Mouse (Mus musculus): ENCODE measurements around the gene Frmd4b. TPM values are rescaled to one million over a fixed set of nuclear protein-coding genes. Genes with fewer than 3 reads are reported as not detected.

The Frmd4b gene
- polyA plus RNA-seq, 1 experiment, result 0.59 TPM

- H3K4me2 ChIP-seq (ENCODE audit: low read depth), result no peak overlapping the region
- no peaks in the 10 kb centered on the region for H3K79me2 ChIP-seq (ENCODE audit: control insufficient read depth, insufficient read depth)
- H3K4me3 ChIP-seq, result no peak overlapping the region
- no peak overlapping the region for H3ac ChIP-seq (ENCODE audit: control insufficient read depth, insufficient read length)
- TF ChIP-seq MAX (IDR thresholded peaks at IDR 0.05; ENCODE audit: low read depth) (no peak), POLR2A (IDR thresholded peaks at IDR 0.05; ENCODE audit: insufficient read length, low read depth) (no peak), POLR2AphosphoS2 (IDR thresholded peaks at IDR 0.05; ENCODE audit: insufficient read length, low read depth) (no peak), MYOG (IDR thresholded peaks at IDR 0.05; ENCODE audit: control insufficient read depth in 1 of 3, insufficient read depth in 1 of 3, insufficient read length in 2 of 3, low read depth in 2 of 3) (no peak), USF1 (IDR thresholded peaks at IDR 0.05; ENCODE audit: low read depth) (no peak)
- H3K27me3 ChIP-seq (ENCODE audit: control insufficient read depth, insufficient read depth, insufficient read length), result no peaks in the 10 kb centered on the region
- H3K36me3 ChIP-seq (ENCODE audit: control insufficient read depth, insufficient read depth), result no peaks in the 10 kb centered on the region
Measured at GRCm38 (mm10) chr6:97413453-97413852, 203.9 kb downstream of the Frmd4b start.

DNA sequence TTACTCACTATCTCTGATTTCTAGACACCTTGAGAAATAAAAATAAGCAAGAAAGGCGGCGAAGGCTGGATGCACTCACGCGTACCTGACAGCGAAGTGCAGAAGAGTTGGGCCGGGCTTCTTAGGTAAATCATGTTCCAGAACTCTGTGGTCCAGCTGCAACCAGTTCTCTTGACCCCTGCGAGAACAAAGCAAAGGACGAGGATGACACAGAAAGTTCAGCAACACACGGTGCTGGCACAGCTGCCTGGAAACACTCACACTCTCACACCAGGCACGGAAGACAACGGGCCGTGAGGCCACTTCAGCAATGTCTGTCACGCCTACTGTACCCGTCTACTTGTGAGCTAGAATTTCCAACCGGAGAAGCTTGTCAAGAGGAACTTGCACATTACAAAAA, 204.9 kb downstream of the Frmd4b start:
- H3ac ChIP-seq (ENCODE audit: control insufficient read depth, insufficient read length), result no peak overlapping the region
- no peaks in the 10 kb centered on the region for H3K27me3 ChIP-seq (ENCODE audit: control insufficient read depth, insufficient read depth, insufficient read length)
- TF ChIP-seq E2F4 (IDR thresholded peaks at IDR 0.05; ENCODE audit: insufficient read depth), result no peak
- peak in 1 of 3 experiments; percentile 16 for TF ChIP-seq MYOG (IDR thresholded peaks at IDR 0.05; ENCODE audit: control insufficient read depth in 1 of 3, insufficient read depth in 1 of 3, insufficient read length in 2 of 3, low read depth in 2 of 3)
- H3K79me2 ChIP-seq (ENCODE audit: control insufficient read depth, insufficient read depth), result no peaks in the 10 kb centered on the region
- H3K4me2 ChIP-seq (ENCODE audit: low read depth), result no peak overlapping the region
- H3K36me3 ChIP-seq (ENCODE audit: control insufficient read depth, insufficient read depth), result no peaks in the 10 kb centered on the region
- H3K4me3 ChIP-seq, result no peak overlapping the region

- peak in 1 of 3 experiments; percentile 69 for TF ChIP-seq MYOG (IDR thresholded peaks at IDR 0.05; ENCODE audit: control insufficient read depth in 1 of 3, insufficient read depth in 1 of 3, insufficient read length in 2 of 3, low read depth in 2 of 3)
- peak in 2 of 3 experiments; percentile 8 to 69 for TF ChIP-seq MYOD1 (IDR thresholded peaks at IDR 0.05; ENCODE audit: control insufficient read depth in 1 of 3, insufficient read length in 2 of 3, low read depth in 2 of 3)
- TF ChIP-seq CEBPB (IDR thresholded peaks at IDR 0.05; ENCODE audit: insufficient read depth, poor library complexity, severe bottlenecking), result no peak
Measured at GRCm38 (mm10) chr6:97411327-97411726, 206.0 kb downstream of the Frmd4b start.

GRCm38 (mm10) chr6:97409467-97410239, 207.7 kb downstream of the Frmd4b start:
- no peaks in the 10 kb centered on the region for H3K79me2 ChIP-seq (ENCODE audit: control insufficient read depth, insufficient read depth)
- no peaks in the 10 kb centered on the region for H3K27me3 ChIP-seq (ENCODE audit: control insufficient read depth, insufficient read depth, insufficient read length)
- TF ChIP-seq CEBPB (IDR thresholded peaks at IDR 0.05; ENCODE audit: insufficient read depth, poor library complexity, severe bottlenecking) (no peak), POLR2AphosphoS2 (IDR thresholded peaks at IDR 0.05; ENCODE audit: insufficient read length, low read depth) (no peak), MYOG (IDR thresholded peaks at IDR 0.05; ENCODE audit: control insufficient read depth in 1 of 3, insufficient read depth in 1 of 3, insufficient read length in 2 of 3, low read depth in 2 of 3) (peak; percentile 23 to 93 (median 70)), TCF3 (IDR thresholded peaks at IDR 0.05; ENCODE audit: insufficient read length, low read depth) (peak; percentile 41), MYOD1 (IDR thresholded peaks at IDR 0.05; ENCODE audit: control insufficient read depth in 1 of 3, insufficient read length in 2 of 3, low read depth in 2 of 3) (peak; percentile 13 to 76 (median 60)), TCF12 (IDR thresholded peaks at IDR 0.05; ENCODE audit: insufficient read depth, poor library complexity, severe bottlenecking) (peak; percentile 85), SRF (IDR thresholded peaks at IDR 0.05; ENCODE audit: control insufficient read depth, insufficient read length, low read depth) (no peak), MAX (IDR thresholded peaks at IDR 0.05; ENCODE audit: low read depth) (no peak), POLR2A (IDR thresholded peaks at IDR 0.05; ENCODE audit: insufficient read length, low read depth) (no peak)
- no peak overlapping the region for H3K4me3 ChIP-seq
- peak overlapping the region; percentile 26 for H3K4me2 ChIP-seq (ENCODE audit: low read depth)
- no peak overlapping the region for H3ac ChIP-seq (ENCODE audit: control insufficient read depth, insufficient read length)
- no peaks in the 10 kb centered on the region for H3K36me3 ChIP-seq (ENCODE audit: control insufficient read depth, insufficient read depth)

More at GRCm38 (mm10) chr6:97411327-97411726, 206.0 kb downstream of the Frmd4b start:
- Histone ChIP-seq H3ac (ENCODE audit: control insufficient read depth, insufficient read length) (no peak overlapping the region), H3K27me3 (ENCODE audit: control insufficient read depth, insufficient read depth, insufficient read length) (no peaks in the 10 kb centered on the region), H3K4me3 (no peak overlapping the region), H3K36me3 (ENCODE audit: control insufficient read depth, insufficient read depth) (no peaks in the 10 kb centered on the region), H3K4me2 (ENCODE audit: low read depth) (no peak overlapping the region), H3K79me2 (ENCODE audit: control insufficient read depth, insufficient read depth) (no peaks in the 10 kb centered on the region)

GRCm38 (mm10) chr6:97407914-97408313, 209.4 kb downstream of the Frmd4b start:
- H3K36me3 ChIP-seq (ENCODE audit: control insufficient read depth, insufficient read depth), result no peaks in the 10 kb centered on the region
- TF ChIP-seq POLR2A (IDR thresholded peaks at IDR 0.05; ENCODE audit: insufficient read length, low read depth) (no peak), MYOG (IDR thresholded peaks at IDR 0.05; ENCODE audit: control insufficient read depth in 1 of 3, insufficient read depth in 1 of 3, insufficient read length in 2 of 3, low read depth in 2 of 3) (no peak), SRF (IDR thresholded peaks at IDR 0.05; ENCODE audit: control insufficient read depth, insufficient read length, low read depth) (no peak), TCF3 (IDR thresholded peaks at IDR 0.05; ENCODE audit: insufficient read length, low read depth) (no peak), POLR2AphosphoS2 (IDR thresholded peaks at IDR 0.05; ENCODE audit: insufficient read length, low read depth) (no peak), USF1 (IDR thresholded peaks at IDR 0.05; ENCODE audit: low read depth) (no peak)
- no peaks in the 10 kb centered on the region for H3K79me2 ChIP-seq (ENCODE audit: control insufficient read depth, insufficient read depth)
- no peak overlapping the region for H3K4me2 ChIP-seq (ENCODE audit: low read depth)
- no peak overlapping the region for H3K4me3 ChIP-seq
- H3ac ChIP-seq (ENCODE audit: control insufficient read depth, insufficient read length), result no peak overlapping the region
- H3K27me3 ChIP-seq (ENCODE audit: control insufficient read depth, insufficient read depth, insufficient read length), result no peaks in the 10 kb centered on the region
